Mouse (Mus musculus) bone marrow macrophage, adult 2 months (primary cell): ENCODE measurements around the gene Kif3a.

ENCODE experiments used
- CTCF ChIP-seq: IDR thresholded peaks from 2 replicates; pipeline ENCODE4 v1.5.1; 2012; ENCODE audit warnings: low read depth, mild to moderate bottlenecking, low read length, moderate library complexity
- POLR2A ChIP-seq: IDR thresholded peaks from 2 replicates; pipeline ENCODE4 v1.6.1; 2012; ENCODE audit warnings: mild to moderate bottlenecking, low read depth, low read length, borderline replicate concordance

DNA sequence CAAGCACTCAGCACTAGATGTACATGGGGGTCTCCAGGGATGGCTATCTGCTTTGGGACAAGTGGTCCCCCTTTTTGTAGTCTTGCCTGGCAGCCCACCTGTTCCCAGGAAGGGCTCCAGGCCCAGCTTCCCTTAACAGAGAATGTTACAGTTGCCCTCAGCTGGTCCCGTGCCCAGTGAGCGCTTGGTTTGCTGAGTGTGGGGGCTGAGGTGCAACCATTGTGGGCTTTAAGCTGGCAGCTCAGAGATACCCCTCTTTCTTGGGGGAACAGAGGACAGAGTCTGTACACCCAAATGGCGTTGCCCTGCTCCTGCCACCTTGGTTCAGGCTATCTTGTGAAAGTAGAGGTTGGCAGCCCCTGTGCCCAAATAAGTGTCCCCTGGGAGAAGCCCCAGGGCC is 26.8 kb upstream of the Kif3a start:
- no peak for TF ChIP-seq CTCF
- no peak for TF ChIP-seq POLR2A
